Mouse (Mus musculus): ENCODE measurements around the gene Hnrnpm. TPM values are rescaled to one million over a fixed set of nuclear protein-coding genes. Genes with fewer than 3 reads are reported as not detected.
"Not testable (repeated sequence)": the region's sequence is repeated elsewhere in the genome, so short reads cannot be mapped to it uniquely, and the experiment has no call there.

Hnrnpm gene
- total RNA-seq, 4 experiments from 2014 or later, result 37.6 to 69.2 (median 57.2) TPM

DNA sequence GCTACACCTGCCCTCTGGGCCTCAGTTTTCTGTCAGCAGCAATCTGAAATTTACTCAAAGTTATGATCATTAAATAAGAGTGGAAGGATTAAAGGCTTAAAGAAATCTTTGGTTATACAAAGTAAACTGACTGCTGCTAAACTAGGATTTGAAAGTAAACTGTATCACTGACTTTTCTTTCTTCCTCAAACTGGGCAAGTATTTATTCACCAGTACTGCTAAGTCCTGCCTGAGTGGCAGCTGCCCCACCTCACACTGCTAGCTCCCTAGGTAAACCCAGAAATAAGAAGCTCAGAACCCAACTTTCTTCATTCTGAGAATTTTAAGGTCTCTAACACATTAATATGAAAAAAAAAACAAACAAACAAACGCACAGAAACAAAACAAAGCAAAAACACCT lies 12.8 kb downstream of the Hnrnpm start:
- DNase-seq (ENCODE audit: low spot score in 2 of 2), result no peak

DNA sequence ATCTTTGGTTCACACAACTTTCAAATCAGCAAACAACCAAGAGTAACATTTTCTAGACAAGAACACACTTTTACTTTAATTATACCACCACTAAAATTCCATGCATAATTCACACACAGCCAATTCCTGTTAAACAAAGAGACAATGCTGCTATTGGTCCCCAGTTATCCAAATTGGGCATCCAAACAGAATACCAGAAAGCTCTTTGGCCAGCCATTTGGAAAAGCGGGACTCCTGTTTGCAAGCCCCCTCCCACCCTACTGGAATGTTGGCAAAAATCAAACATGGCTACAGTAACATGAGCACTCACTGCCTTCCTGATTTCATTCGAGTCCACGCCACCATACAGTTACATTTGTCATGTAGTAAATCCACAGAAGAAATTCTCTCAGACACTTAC lies 17.0 kb downstream of the Hnrnpm start:
- DNase-seq (ENCODE audit: low spot score in 2 of 2), result no peak

DNA sequence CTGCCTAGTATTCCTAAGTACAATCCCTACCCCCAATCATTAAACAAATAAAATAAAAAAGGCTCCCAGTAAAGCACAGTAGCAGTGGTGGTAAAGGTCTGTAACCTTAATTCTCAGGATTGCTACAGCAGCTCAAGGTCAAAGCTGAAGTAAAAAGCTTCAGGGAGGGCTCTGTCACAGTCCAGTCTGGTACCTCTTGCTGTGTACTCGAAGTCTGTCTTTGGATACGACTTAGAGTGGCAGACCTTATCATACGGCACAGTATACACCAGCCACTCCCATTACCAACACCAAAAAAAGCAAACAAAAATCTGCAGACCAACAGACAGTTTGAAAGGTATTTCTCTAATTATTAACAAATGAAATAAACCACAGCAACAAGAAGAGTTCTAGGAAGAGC lies 19.8 kb downstream of the Hnrnpm start:
- no peak for DNase-seq (ENCODE audit: low spot score in 2 of 2)

DNA sequence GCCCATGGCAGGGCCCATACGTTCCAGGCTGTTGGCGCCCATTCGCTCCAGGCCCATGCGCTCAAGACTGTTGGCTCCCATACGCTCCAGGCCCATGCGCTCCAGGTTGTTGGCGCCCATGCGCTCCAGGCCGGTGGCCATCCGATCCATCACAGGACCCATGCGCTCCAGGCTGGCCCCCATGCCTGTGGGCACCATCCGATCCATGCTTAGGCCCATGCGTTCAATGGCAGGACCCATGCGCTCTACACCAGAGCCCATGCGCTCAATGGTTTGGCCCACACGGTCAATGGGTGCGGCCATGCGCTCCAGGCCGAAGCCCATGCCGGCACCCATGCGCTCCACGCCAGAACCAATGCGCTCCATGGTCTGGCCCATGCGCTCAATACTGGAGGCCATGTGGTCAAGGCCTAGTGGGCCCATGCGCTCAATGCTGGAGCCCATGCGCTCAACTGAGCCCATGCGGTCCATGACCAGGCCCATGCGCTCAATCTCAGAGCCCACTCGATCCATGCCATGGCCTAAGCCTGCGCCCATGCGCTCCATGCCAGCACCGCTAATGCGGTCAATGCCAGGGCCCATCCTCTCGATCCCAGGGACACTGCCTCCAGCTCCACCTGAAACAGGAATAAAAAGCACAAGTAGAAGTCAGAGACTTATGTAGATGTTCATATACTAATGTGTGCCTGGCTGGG lies 36.7 kb downstream of the Hnrnpm start:
- no peak for DNase-seq (ENCODE audit: low spot score in 2 of 2)

DNA sequence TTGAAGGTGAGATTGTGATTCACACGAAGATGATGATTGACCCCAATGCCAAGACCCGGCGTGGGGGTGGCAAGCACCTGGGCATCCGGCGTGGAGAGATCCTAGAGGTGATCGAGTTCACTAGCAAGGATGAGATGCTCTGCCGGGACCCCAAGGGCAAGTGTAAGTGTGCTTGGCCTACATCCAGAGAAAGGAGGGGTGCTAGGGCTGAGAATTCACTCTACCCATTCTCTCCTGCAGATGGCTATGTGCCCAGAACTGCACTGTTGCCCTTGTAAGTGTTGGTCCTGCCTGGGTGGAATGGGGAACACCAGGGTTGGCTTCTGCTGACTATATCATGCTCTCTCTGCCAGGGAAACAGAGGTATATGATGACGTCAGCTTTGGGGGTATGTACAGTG lies 41.6 kb downstream of the Hnrnpm start:
- no peak for DNase-seq (ENCODE audit: low spot score in 2 of 2)

DNA sequence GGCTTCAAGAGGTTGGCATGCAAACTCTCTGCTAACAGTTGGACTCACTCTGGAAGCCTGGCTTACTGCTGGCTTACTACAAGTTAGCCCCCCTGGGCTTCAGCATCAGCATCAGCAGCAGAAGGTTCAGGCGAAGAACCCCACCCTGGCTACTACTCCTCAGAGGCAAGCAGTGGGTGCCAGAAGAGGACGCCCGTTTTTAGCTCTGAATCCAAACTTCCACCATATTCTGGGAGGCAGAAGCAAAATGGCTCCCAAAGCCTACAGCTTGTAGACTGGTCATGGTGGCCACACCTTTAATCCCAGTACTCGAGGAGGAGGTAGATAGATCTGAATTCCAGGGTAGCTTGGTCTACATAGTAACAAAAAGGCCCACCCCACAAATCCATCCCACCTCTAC lies 42.6 kb downstream of the Hnrnpm start:
- DNase-seq (ENCODE audit: low spot score in 2 of 2), result no peak

DNA sequence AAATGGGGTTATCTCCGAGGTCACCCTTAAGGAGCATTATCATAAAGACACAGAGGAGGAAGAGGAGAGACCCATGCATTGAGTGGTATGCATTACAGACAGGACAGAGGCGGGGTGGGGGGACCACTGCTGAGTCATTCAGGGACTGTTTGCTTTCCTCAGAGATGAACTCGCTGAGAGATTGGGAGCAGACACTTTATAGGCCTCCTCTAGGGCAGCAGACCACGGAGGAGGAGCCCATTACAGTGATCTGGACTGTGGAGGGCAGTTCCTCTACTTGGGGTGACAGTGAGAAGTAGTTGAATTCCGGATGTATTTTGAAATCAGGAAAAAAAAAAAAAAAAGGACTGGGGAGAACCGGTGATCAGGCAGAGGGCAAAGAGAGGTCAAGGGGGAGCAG lies 46.9 kb downstream of the Hnrnpm start:
- DNase-seq (ENCODE audit: low spot score in 2 of 2), result no peak

DNA sequence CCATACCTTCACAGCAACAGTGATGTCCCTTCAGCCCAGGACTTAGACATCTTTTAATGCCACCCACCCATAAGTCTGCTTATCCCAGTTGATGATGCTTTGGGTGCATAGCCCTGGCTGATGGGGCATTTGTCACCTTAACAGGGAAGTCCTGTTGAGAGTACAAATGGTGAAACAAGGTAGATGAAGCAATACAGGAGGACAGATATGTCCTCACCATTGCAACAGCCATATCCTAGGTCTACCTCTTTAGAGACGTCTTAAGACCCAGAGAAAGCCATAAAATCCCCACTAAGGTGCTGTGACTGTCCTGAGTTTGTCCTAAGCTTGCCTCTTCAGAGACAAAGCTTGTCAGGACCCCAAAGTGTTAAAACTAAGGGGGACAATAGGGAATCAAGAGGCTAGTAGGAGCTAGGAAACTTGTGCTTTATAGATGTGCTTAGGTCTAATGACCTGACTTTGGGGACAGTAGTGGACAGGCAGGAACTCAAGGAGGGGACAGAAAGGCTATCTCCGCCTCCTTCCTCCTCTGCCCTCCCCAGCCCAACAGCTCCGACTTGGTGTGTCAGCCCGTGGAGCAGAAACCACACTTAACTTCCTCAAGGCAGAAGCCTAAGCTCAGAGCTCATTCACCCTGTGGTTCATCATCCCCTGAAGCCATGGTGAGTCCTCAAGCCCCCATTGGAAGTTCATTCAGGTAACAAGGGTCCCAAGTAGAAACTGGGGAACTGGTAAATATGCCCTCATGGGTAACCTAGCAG lies 49.0 kb downstream of the Hnrnpm start, which contains the start of gene Pram1:
Gene Pram1, plus strand, starts transcription at position 541 of the 761 bp plus-strand sequence.
- no peak for DNase-seq (ENCODE audit: low spot score in 2 of 2)

DNA sequence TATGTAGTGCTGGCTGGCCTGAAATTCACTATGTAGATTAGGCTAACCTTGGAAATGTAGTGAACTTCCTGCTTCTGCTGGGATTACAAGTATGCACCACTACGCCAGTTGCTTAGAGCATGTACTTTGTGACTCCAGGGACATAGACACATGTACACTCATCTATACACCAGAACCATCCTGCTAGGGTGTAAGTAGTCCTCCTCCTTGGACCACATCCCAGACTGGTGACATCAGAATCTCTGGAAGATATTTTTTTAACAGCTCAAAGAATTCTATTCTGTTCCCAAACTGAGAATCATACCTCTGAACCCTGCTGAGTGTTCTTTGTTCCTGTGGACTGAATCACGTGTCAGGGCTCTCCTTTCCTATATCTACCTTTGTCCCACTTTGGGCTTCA lies 49.6 kb downstream of the Hnrnpm start:
- no peak for DNase-seq (ENCODE audit: low spot score in 2 of 2)

DNA sequence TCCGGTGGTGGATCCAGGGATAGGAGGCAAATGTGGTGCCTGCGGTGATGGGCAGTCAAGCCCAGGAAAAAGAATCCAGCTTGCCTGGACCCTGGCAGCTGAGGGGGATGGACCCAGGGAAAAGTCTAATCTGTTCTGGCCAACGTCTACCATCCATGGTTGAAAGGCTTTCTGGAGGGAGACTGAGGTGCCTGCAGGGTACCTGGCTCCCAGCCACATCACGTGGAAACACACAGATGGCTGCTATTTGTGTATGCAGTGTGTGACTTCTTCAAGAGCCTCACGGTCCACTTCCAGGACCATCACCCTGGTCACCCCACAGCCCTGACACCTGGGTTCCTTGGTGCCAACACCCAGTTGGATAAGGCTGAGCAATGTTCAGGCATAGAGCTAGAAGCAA lies 54.9 kb downstream of the Hnrnpm start:
- DNase-seq (ENCODE audit: low spot score in 2 of 2), result no peak

DNA sequence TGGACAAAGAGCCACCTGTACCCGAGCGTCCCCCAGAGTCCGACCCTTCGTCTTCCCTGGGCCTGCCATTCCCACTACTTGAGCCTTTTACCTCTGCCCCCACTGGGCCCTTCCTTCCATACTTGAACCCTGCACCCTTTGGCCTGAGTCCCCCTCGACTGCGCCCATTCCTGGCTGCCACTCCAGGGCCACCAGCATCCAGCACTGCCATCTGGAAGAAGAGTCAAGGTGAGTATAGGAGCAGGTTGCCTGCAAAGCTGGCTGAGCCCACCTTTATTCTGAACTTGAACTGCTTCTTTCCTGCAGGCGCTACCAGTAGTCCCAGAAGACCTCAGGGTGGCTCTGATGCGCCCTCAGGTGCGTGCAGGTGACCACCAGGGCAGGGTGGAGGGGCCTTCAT lies 55.4 kb downstream of the Hnrnpm start:
- DNase-seq (ENCODE audit: low spot score in 2 of 2), result no peak

DNA sequence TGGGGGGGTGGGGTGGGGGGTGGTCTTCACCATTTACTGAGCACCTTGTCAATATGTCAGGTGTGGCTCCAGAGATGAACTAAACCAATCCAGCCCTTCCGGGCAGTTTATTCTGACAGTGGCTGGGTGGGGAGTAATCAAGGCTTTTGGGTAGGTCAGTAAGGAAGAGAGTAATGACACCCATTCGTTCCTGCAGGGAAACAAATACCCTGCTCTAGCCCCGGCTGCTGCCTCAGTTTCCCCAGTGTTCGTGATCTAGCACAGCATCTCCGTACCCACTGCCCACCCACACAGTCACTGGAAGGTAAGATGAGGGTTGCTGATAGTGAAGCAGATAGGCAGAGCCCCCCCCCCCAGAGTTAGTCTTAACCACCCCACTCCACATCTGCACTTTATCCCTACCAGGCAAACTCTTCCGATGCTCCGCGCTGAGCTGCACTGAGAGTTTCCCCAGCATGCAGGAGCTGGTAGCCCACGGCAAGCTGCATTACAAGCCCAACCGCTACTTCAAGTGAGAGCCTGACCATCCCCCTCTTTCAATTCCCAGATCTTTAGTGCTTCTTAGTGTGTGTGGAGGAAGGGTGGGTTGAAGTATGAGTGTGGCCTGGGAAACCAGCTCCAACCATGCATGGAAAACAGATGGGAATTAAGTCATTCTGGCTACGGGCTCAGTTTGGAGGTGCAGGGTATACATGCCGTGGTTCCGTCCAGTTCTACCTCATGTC lies 56.3 kb downstream of the Hnrnpm start:
- DNase-seq (ENCODE audit: low spot score in 2 of 2), result no peak

DNA sequence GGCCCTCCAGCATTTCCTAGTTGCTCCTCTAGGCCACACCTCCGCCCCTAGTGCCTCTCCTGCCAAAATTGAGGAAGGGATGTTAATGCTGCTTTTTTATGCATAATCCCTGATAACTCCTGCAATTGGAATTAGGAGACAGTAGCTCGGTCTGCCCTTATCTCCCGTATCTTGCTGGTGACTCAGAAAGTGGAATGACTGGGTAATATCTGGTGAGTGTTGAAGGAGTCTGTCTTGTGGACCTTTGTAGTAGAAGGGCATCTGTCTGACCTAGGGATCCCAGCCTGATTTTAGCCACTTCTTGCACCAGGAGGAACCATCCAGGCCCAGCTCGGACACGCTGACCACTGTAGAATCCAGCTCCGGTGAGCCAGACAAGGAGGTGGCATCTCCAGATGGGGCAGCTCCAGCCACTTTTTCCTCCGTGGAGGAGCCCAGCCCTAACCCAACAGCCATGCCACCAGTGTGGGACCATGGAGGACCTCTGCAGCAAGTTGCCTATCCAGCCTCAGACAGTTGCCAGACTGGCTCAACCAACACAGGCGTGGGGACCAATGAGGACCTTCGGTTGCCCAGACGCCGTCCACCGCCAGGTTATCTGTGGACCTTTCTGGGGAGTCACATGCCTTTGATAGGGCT lies 57.1 kb downstream of the Hnrnpm start:
- no peak for DNase-seq (ENCODE audit: low spot score in 2 of 2)

DNA sequence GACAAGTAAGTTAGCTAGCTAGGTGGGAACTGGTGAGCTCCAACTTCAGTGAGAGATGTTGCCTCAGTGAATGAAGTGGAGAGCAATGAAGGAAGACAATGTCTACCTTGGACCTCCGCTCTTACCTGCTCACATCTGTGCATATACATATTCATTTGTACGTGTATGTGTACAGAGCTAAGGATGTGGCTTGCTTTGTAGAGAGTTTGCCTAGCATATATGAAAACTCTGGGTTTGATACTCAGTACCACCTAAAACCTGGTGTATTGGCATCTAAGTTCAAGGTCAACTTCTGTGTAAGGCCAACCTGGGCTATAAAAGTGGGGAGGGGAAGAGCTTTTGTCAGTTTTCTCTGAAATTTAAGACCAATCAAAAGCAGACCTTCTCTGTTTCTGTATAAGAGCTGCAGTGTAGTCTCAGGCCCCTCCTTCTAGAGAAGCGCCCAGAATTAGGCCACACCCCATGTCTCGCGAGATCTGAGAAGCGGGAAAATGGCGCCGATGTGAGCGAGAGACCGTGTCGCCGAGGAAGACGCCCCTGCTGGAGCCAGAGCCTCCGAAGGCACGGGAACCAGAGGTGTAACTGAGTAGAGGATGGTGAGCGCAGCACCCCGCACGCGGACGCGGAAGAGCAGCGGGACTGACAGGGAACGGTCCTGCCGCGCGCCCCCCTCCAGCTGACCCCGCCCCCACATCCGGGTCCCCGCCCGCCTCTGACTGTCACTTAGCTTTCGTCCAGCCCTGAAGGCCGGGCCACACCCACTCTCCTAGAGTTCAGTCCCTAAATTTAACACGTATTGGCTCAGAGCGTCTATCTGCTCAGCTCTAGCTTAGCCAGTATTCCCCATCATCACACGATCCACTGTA lies 57.8 kb downstream of the Hnrnpm start, which contains the start of gene Zfp414:
Gene Zfp414, plus strand, starts transcription at position 470 of the 866 bp plus-strand sequence.
- DNase-seq (ENCODE audit: low spot score in 2 of 2), result peak; percentile 85 to 89

DNA sequence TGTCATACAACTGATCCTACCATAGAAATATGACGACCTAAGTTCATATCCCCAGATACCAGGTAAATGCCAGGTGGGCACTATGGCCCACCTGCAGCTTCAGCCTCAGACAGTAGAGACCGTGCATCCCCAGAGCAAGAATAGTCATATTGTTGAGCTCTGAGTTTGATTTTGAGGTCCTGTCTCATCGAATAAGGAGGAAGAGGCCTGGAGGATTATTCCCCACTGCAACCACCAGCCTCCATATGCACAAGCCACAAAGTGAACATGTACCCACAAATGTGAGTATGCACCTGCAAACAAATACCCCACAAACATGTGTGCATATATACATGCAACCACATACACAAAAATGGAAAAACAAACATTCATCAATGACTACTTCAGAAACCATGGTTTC lies 59.4 kb downstream of the Hnrnpm start:
- no peak for DNase-seq (ENCODE audit: low spot score in 2 of 2)

DNA sequence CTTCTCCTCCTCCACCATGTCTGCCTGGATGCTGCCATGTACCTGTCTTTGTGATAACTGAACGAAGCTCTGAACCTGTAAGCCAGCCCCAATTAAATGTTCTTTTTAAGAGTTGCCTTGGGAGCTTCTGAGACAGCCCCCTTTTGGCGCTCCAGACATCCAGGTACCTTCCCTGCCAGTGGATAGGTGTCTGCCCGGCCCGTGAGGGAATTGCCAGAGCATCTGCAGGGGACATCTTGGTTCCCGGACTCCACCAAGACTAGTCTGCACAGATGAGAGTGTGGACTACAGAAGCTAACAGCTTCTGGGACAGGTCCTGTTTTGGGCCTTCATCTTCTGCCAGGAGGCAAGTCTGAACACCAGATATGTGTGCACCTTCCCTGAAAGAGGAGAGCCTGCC lies 72.9 kb downstream of the Hnrnpm start:
- DNase-seq (ENCODE audit: low spot score in 2 of 2), result not testable (repeated sequence)

DNA sequence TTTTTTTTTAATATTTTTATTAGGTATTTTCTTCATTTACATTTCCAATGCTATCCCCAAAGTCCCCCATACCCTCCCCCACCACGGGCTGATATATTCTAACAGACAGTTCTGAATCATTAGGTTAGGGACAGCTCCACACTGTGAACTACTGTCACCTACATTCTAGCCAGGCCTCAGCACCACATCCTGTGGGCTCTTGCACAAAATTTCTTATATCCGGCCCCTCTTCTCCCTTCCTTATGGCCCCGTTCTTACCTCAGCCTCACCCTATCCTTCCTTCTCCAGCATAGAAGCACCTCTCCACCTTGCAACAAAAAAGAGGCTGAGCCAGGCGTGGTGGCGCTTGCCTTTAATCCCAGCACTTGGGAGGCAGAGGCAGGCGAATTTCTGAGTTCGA lies 76.1 kb downstream of the Hnrnpm start:
- no peak for DNase-seq (ENCODE audit: low spot score in 2 of 2)

DNA sequence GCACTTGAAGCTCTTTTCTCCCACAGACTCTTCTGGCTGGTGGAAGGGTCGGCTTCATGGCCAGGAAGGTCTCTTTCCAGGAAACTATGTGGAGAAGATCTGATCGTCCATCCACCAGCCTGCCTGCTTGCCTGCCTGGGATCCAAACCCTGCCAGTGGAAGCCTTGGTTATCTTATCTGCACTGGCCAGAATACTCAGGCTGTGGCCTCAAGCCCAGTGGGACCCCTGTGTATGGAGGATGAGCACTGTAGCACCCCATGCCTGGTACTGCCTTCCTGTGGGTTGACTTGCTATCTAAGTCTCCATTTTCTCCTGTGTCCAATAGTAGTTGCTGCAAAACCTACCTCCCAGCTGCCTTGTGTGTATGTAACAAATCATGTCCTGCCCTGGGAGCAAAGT lies 79.4 kb downstream of the Hnrnpm start:
- DNase-seq (ENCODE audit: low spot score in 2 of 2), result no peak

DNA sequence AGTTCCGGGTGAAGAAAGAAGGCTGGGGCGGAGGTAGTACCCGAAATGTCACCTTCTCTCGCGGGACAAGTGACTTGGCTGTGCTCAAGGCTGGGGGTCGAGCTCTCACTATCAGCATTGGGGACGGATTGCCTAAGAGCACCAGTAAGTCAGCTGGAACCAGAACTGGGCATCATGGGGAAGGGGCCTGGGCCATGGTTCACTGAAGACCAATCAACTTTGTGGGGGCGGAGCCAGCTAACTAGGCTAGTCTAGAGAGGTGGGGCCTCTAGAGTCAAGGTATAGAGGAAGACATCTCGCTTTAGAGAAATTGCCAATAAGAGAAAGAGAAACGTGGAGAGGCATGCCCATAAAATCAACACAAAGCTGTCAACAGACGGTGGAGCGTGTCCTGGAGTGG lies 84.7 kb downstream of the Hnrnpm start:
- no peak for DNase-seq (ENCODE audit: low spot score in 2 of 2)

DNA sequence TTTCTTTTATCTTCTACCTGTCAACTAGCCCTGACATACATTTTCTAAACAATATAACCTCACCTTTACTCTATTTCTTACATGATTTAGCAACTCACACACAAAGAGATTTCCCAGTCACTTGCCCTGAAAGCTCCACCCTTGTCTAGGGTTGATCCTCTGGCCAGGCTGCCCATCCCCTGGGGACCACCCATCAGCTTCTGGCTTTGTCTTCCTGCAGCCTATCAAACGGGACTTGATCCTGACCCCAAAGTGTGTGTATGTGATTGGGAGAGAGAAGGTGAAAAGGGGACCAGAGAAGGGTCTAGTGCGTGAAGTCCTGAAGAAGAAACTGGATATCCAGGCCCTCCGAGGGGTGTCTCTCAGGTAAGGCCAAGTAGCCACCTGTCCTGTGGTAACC lies 85.8 kb downstream of the Hnrnpm start:
- no peak for DNase-seq (ENCODE audit: low spot score in 2 of 2)
